Mouse (Mus musculus): ENCODE measurements at regions not wholly inside any gene's neighbourhood (a gene's known extent, or its start where the extent isn't known, plus 50 kb on each side); places are given as distances from the start of the nearest gene placed in this dataset.

DNA sequence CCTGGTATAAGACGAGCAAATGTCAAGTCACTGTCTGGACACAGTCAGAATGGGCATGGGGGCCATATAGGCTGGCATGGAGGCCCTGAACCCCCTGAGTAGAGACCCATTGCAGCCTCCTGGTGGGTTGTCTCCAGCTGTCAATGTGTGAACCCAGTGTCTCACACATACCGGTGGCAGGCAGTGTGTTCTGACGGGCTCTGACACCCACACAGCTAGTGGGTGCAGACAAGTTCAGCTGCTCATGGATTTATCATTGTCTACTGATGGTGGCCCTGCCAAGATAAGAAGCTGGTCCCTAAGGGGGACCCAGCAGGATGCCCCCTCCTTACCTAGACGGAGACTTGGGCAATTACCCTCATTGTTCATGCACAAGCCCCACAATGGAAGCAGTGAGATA, 280.8 kb downstream of the CK137956 start:
- Histone ChIP-seq H3K4me1 (ENCODE audit: control insufficient read depth, insufficient read depth) (no peaks in the 10 kb centered on the region), H3K27me3 (ENCODE audit: control insufficient read depth, insufficient read depth, low read length) (no peaks in the 10 kb centered on the region), H3K36me3 (replicated peaks; ENCODE audit: control insufficient read depth, insufficient read depth, low read length) (no peaks in the 10 kb centered on the region), H3K9me3 (replicated peaks; ENCODE audit: control insufficient read depth, low read length) (no peaks in the 10 kb centered on the region), H3K27ac (ENCODE audit: low read depth) (no peak overlapping the region), H3K9ac (replicated peaks; ENCODE audit: low read depth, low read length) (no peak overlapping the region), H3K4me2 (ENCODE audit: low read depth, low read length) (no peak overlapping the region), H3K4me3 (ENCODE audit: low read depth, low read length) (no peak overlapping the region)
- WGBS, result 41% methylated on average over 4 of the region's 4 CpGs
- no peak for ATAC-seq (ENCODE audit: insufficient read depth, low read depth)
- no peak for TF ChIP-seq CTCF (IDR thresholded peaks at IDR 0.05; ENCODE audit: low read depth)
- no peak for DNase-seq (ENCODE audit: low spot score)

DNA sequence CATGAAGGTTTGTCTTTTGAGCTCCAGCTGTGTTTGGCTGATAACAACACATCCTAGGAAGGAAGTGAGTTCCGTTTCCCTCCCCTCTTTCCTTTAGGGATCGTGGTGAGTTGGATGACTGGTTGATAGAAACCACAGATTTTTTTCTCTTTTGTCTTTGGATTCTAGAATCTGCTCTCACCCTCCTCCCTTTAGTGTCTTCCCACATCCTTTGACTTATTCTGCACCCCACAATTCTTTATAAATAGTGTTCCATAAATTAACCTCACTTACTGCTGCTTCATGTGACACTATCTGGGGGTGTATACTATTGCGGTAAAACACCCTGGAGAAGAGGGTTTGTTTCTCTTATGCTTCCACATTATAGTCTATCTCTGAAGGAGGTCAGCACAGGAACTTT, 285.7 kb downstream of the CK137956 start:
- WGBS, result 38% methylated on average over 3 of the region's 3 CpGs

DNA sequence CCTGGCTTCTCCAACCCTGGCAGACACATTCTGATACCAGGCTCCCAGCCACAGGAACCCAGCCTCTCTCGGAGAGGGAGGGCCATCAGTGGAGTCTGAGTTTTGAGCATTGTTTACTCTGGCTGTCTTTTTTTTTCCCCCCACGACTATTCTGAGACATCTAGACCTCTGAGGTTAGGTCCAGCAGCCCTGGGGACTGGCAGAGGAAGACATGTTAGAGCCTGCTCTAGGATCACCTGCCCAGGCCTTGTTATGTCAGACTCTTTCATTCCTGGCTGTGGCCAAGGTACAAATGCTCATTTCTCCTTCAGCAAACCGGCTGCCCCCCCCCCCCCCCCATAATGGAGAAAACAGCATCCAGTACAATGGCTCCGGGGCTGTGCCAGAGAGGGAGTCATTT, 291.4 kb downstream of the CK137956 start:
- Histone ChIP-seq H3K27ac (ENCODE audit: low read depth) (no peak overlapping the region), H3K9ac (replicated peaks; ENCODE audit: low read depth, low read length) (no peak overlapping the region), H3K4me3 (ENCODE audit: low read depth, low read length) (no peak overlapping the region), H3K27me3 (ENCODE audit: control insufficient read depth, insufficient read depth, low read length) (no peaks in the 10 kb centered on the region), H3K36me3 (replicated peaks; ENCODE audit: control insufficient read depth, insufficient read depth, low read length) (no peaks in the 10 kb centered on the region), H3K9me3 (replicated peaks; ENCODE audit: control insufficient read depth, low read length) (no peaks in the 10 kb centered on the region), H3K4me2 (ENCODE audit: low read depth, low read length) (no peak overlapping the region), H3K4me1 (ENCODE audit: control insufficient read depth, insufficient read depth) (no peaks in the 10 kb centered on the region)
- DNase-seq (ENCODE audit: low spot score) (no peak), ATAC-seq (ENCODE audit: insufficient read depth, low read depth) (no peak)
- WGBS, result 33% methylated on average over 4 of the region's 4 CpGs
- TF ChIP-seq EP300 (IDR thresholded peaks at IDR 0.05; ENCODE audit: low read depth) (no peak), CTCF (IDR thresholded peaks at IDR 0.05; ENCODE audit: low read depth) (no peak)

More for the DNA sequence above, 285.7 kb downstream of the CK137956 start:
- no peaks in the 10 kb centered on the region for H3K4me1 ChIP-seq (ENCODE audit: control insufficient read depth, insufficient read depth)
- H3K27me3 ChIP-seq (ENCODE audit: control insufficient read depth, insufficient read depth, low read length), result no peaks in the 10 kb centered on the region
- no peak overlapping the region for H3K4me2 ChIP-seq (ENCODE audit: low read depth, low read length)
- DNase-seq (ENCODE audit: low spot score) (no peak), ATAC-seq (ENCODE audit: insufficient read depth, low read depth) (no peak)
- H3K27ac ChIP-seq (ENCODE audit: low read depth), result no peak overlapping the region
- H3K4me3 ChIP-seq (ENCODE audit: low read depth, low read length), result no peak overlapping the region
- no peak for TF ChIP-seq EP300 (IDR thresholded peaks at IDR 0.05; ENCODE audit: low read depth)
- no peak for TF ChIP-seq CTCF (IDR thresholded peaks at IDR 0.05; ENCODE audit: low read depth)
- no peaks in the 10 kb centered on the region for H3K36me3 ChIP-seq (replicated peaks; ENCODE audit: control insufficient read depth, insufficient read depth, low read length)
- no peaks in the 10 kb centered on the region for H3K9me3 ChIP-seq (replicated peaks; ENCODE audit: control insufficient read depth, low read length)
- no peak overlapping the region for H3K9ac ChIP-seq (replicated peaks; ENCODE audit: low read depth, low read length)

DNA sequence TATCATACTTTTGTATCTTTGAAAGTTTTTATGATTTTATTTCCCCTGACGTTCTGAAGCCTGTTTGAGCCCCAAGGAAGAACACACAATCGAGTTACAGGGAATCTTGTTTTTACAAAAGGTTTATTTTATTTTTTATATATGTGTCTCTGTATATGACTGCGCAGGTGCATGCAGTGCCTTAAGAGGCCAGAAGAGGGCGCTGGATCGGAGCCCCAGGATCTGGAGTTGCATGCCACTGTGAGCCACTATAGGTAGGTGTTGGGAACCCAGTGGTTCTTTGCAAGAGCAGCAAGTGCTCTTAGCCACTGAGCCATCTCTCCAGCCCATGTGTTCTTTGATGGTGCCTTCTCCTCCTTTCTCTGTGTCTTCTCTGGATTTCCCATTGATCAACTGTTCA, 292.3 kb downstream of the CK137956 start:
- Histone ChIP-seq H3K9me3 (replicated peaks; ENCODE audit: control insufficient read depth, low read length) (no peaks in the 10 kb centered on the region), H3K4me1 (ENCODE audit: control insufficient read depth, insufficient read depth) (no peaks in the 10 kb centered on the region), H3K27ac (ENCODE audit: low read depth) (no peak overlapping the region), H3K36me3 (replicated peaks; ENCODE audit: control insufficient read depth, insufficient read depth, low read length) (no peaks in the 10 kb centered on the region), H3K4me2 (ENCODE audit: low read depth, low read length) (no peak overlapping the region), H3K4me3 (ENCODE audit: low read depth, low read length) (no peak overlapping the region), H3K9ac (replicated peaks; ENCODE audit: low read depth, low read length) (no peak overlapping the region), H3K27me3 (ENCODE audit: control insufficient read depth, insufficient read depth, low read length) (no peaks in the 10 kb centered on the region)
- TF ChIP-seq CTCF (IDR thresholded peaks at IDR 0.05; ENCODE audit: low read depth) (no peak), EP300 (IDR thresholded peaks at IDR 0.05; ENCODE audit: low read depth) (no peak)
- DNase-seq (ENCODE audit: low spot score), result no peak
- 45% methylated on average over 5 of the region's 5 CpGs for WGBS
- ATAC-seq (ENCODE audit: insufficient read depth, low read depth), result no peak

DNA sequence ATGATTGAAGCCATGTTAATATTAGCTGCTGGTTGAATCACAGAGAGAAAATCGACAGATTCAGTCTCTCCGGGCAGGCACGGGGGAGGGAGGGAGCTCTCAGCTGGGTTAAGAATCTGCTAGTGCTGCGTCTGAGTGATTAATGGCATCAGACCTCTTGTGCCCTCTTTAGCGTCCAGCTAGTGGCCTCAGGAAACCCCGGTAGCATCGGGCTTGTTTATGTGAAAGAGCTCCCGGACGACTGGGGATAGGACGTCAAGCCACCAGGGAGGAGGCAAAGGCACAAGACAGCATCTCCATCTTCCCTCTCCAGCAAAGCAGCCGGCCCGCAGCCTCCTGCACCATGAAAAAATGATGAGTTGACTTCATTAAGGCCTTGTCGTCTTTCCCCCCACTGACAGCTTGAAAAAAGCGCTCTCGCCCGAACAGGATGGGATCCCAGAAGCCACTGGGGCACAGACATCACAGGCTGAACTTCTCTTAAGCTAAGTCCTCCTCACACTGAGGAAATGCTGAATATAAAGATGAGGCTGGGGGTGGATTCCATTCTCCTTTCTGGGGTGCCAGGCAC, 294.9 kb downstream of the CK137956 start:
- H3K9me3 ChIP-seq (replicated peaks; ENCODE audit: control insufficient read depth, low read length), result no peaks in the 10 kb centered on the region
- 46% methylated on average over 16 of the region's 16 CpGs for WGBS
- ATAC-seq (ENCODE audit: insufficient read depth, low read depth) (no peak), DNase-seq (ENCODE audit: low spot score) (no peak)
- no peak for TF ChIP-seq CTCF (IDR thresholded peaks at IDR 0.05; ENCODE audit: low read depth)
- TF ChIP-seq EP300 (IDR thresholded peaks at IDR 0.05; ENCODE audit: low read depth), result no peak
- H3K4me1 ChIP-seq (ENCODE audit: control insufficient read depth, insufficient read depth), result no peaks in the 10 kb centered on the region
- no peak overlapping the region for H3K4me3 ChIP-seq (ENCODE audit: low read depth, low read length)
- H3K9ac ChIP-seq (replicated peaks; ENCODE audit: low read depth, low read length), result no peak overlapping the region
- no peaks in the 10 kb centered on the region for H3K36me3 ChIP-seq (replicated peaks; ENCODE audit: control insufficient read depth, insufficient read depth, low read length)
- H3K4me2 ChIP-seq (ENCODE audit: low read depth, low read length), result no peak overlapping the region
- H3K27ac ChIP-seq (ENCODE audit: low read depth), result no peak overlapping the region
- no peaks in the 10 kb centered on the region for H3K27me3 ChIP-seq (ENCODE audit: control insufficient read depth, insufficient read depth, low read length)

DNA sequence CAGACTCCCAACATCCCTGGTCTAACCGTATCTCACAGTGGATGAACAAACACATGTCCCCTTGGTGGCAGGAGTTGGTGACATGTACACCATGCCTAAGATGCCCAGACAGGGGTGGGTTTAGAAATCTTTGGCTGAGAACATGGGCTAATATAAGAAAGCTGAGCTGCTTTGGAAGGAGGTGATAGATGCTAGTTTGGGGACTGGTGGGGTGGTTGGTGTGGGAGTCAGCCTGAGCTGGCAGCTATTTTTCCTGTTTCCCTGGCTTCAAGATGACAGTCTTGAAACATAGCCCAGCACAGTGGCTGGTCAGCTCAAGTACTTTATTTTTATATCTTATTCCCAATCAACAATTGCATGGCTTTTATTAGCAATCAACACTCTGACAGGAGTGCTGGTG, 302.0 kb upstream of the Gjb5 start:
- Histone ChIP-seq H3K4me1 (ENCODE audit: control insufficient read depth, insufficient read depth) (no peaks in the 10 kb centered on the region), H3K9ac (replicated peaks; ENCODE audit: low read depth, low read length) (no peak overlapping the region), H3K9me3 (replicated peaks; ENCODE audit: control insufficient read depth, low read length) (no peaks in the 10 kb centered on the region), H3K4me2 (ENCODE audit: low read depth, low read length) (no peak overlapping the region), H3K4me3 (ENCODE audit: low read depth, low read length) (no peak overlapping the region), H3K27me3 (ENCODE audit: control insufficient read depth, insufficient read depth, low read length) (no peaks in the 10 kb centered on the region), H3K36me3 (replicated peaks; ENCODE audit: control insufficient read depth, insufficient read depth, low read length) (no peaks in the 10 kb centered on the region), H3K27ac (ENCODE audit: low read depth) (no peak overlapping the region)
- 90% methylated on average over 1 of the region's 1 CpGs for WGBS
- TF ChIP-seq EP300 (IDR thresholded peaks at IDR 0.05; ENCODE audit: low read depth) (no peak), CTCF (IDR thresholded peaks at IDR 0.05; ENCODE audit: low read depth) (no peak)
- no peak for DNase-seq (ENCODE audit: low spot score)
- ATAC-seq (ENCODE audit: insufficient read depth, low read depth), result no peak
